Mouse (Mus musculus): ENCODE data around the gene Rab12. TPM values are rescaled to one million over a fixed set of nuclear protein-coding genes. Genes with fewer than 3 reads are reported as not detected.
"Not testable (repeated sequence)": the region's sequence is repeated elsewhere in the genome, so short reads cannot be mapped to it uniquely, and the experiment has no call there.

Gene Rab12
- polyA plus RNA-seq, 1 experiment from 2014 or later: 10.9 TPM

- no peaks in the 10 kb centered on the region for H3K9me3 ChIP-seq (replicated peaks; ENCODE audit: control insufficient read depth, low read length)
- no peak overlapping the region for H3K4me2 ChIP-seq (ENCODE audit: low read depth, low read length)
- WGBS: 54% methylated on average over 5 of the region's 5 CpGs
- no peaks in the 10 kb centered on the region for H3K36me3 ChIP-seq (ENCODE audit: control insufficient read depth, insufficient read depth, low read length)
- no peak overlapping the region for H3K9ac ChIP-seq (ENCODE audit: low read length)
- no peak overlapping the region for H3K4me3 ChIP-seq (replicated peaks; ENCODE audit: low read length)
- no peak for ATAC-seq (ENCODE audit: insufficient read depth, low FRiP score)
- no peaks in the 10 kb centered on the region for H3K27me3 ChIP-seq (ENCODE audit: control insufficient read depth, insufficient read depth, low read length)
- H3K27ac ChIP-seq (ENCODE audit: low read length): no peak overlapping the region
- peaks cover 5% of the 10 kb centered on the region for H3K4me1 ChIP-seq (ENCODE audit: control insufficient read depth, insufficient read depth, low read length)
These were observed 3.9 kb upstream of the Rab12 start for GRCm38 (mm10) chr17:66523396-66523795.

GRCm38 (mm10) chr17:66522631-66523030 lies 3.1 kb upstream of the Rab12 start:
- H3K36me3 ChIP-seq (ENCODE audit: control insufficient read depth, insufficient read depth, low read length); H3K9me3 ChIP-seq (replicated peaks; ENCODE audit: control insufficient read depth, low read length); H3K27ac ChIP-seq (ENCODE audit: low read length); H3K4me3 ChIP-seq (replicated peaks; ENCODE audit: low read length); H3K9ac ChIP-seq (ENCODE audit: low read length); ATAC-seq (ENCODE audit: insufficient read depth, low FRiP score); H3K4me2 ChIP-seq (ENCODE audit: low read depth, low read length); H3K27me3 ChIP-seq (ENCODE audit: control insufficient read depth, insufficient read depth, low read length): not testable (repeated sequence)
- H3K4me1 ChIP-seq (ENCODE audit: control insufficient read depth, insufficient read depth, low read length): peaks cover 10% of the 10 kb centered on the region
- WGBS: 86% methylated on average over 1 of the region's 1 CpGs

- WGBS: under 1% methylated on average over 57 of the region's 57 CpGs
- peak overlapping the region; percentile 98 for H3K9ac ChIP-seq (ENCODE audit: low read length)
- H3K27me3 ChIP-seq (ENCODE audit: control insufficient read depth, insufficient read depth, low read length): no peaks in the 10 kb centered on the region
- peaks cover 19% of the 10 kb centered on the region for H3K4me1 ChIP-seq (ENCODE audit: control insufficient read depth, insufficient read depth, low read length)
- no peaks in the 10 kb centered on the region for H3K9me3 ChIP-seq (replicated peaks; ENCODE audit: control insufficient read depth, low read length)
- no peaks in the 10 kb centered on the region for H3K36me3 ChIP-seq (ENCODE audit: control insufficient read depth, insufficient read depth, low read length)
- peak overlapping the region; percentile 97 for H3K4me3 ChIP-seq (replicated peaks; ENCODE audit: low read length)
- no peak overlapping the region for H3K27ac ChIP-seq (ENCODE audit: low read length)
- peak; percentile 45 for ATAC-seq (ENCODE audit: insufficient read depth, low FRiP score)
- H3K4me2 ChIP-seq (ENCODE audit: low read depth, low read length): peak overlapping the region; percentile 75
These were observed 514 bp downstream of the Rab12 start for GRCm38 (mm10) chr17:66518877-66519553.

GRCm38 (mm10) chr17:66516953-66517352 lies 2.6 kb downstream of the Rab12 start:
- Histone ChIP-seq H3K27me3 (ENCODE audit: control insufficient read depth, insufficient read depth, low read length) (no peaks in the 10 kb centered on the region), H3K4me1 (ENCODE audit: control insufficient read depth, insufficient read depth, low read length) (peaks cover 19% of the 10 kb centered on the region), H3K36me3 (ENCODE audit: control insufficient read depth, insufficient read depth, low read length) (no peaks in the 10 kb centered on the region), H3K9ac (ENCODE audit: low read length) (no peak overlapping the region), H3K4me2 (ENCODE audit: low read depth, low read length) (no peak overlapping the region), H3K9me3 (replicated peaks; ENCODE audit: control insufficient read depth, low read length) (no peaks in the 10 kb centered on the region), H3K4me3 (replicated peaks; ENCODE audit: low read length) (no peak overlapping the region), H3K27ac (ENCODE audit: low read length) (no peak overlapping the region)
- 87% methylated on average over 4 of the region's 4 CpGs for WGBS
- ATAC-seq (ENCODE audit: insufficient read depth, low FRiP score): no peak

GRCm38 (mm10) chr17:66514288-66514995 lies 5.1 kb downstream of the Rab12 start:
- no peak for ATAC-seq (ENCODE audit: insufficient read depth, low FRiP score)
- H3K4me2 ChIP-seq (ENCODE audit: low read depth, low read length): no peak overlapping the region
- no peak overlapping the region for H3K9ac ChIP-seq (ENCODE audit: low read length)
- H3K27ac ChIP-seq (ENCODE audit: low read length): no peak overlapping the region
- no peaks in the 10 kb centered on the region for H3K36me3 ChIP-seq (ENCODE audit: control insufficient read depth, insufficient read depth, low read length)
- no peaks in the 10 kb centered on the region for H3K27me3 ChIP-seq (ENCODE audit: control insufficient read depth, insufficient read depth, low read length)
- H3K4me1 ChIP-seq (ENCODE audit: control insufficient read depth, insufficient read depth, low read length): peaks cover 29% of the 10 kb centered on the region
- 86% methylated on average over 10 of the region's 10 CpGs for WGBS
- no peaks in the 10 kb centered on the region for H3K9me3 ChIP-seq (replicated peaks; ENCODE audit: control insufficient read depth, low read length)
- H3K4me3 ChIP-seq (replicated peaks; ENCODE audit: low read length): no peak overlapping the region

GRCm38 (mm10) chr17:66512202-66512956 lies 7.2 kb downstream of the Rab12 start:
- Histone ChIP-seq H3K9ac (ENCODE audit: low read length) (no peak overlapping the region), H3K4me1 (ENCODE audit: control insufficient read depth, insufficient read depth, low read length) (peaks cover 19% of the 10 kb centered on the region), H3K27me3 (ENCODE audit: control insufficient read depth, insufficient read depth, low read length) (no peaks in the 10 kb centered on the region), H3K9me3 (replicated peaks; ENCODE audit: control insufficient read depth, low read length) (no peaks in the 10 kb centered on the region), H3K36me3 (ENCODE audit: control insufficient read depth, insufficient read depth, low read length) (no peaks in the 10 kb centered on the region), H3K4me2 (ENCODE audit: low read depth, low read length) (no peak overlapping the region), H3K4me3 (replicated peaks; ENCODE audit: low read length) (no peak overlapping the region), H3K27ac (ENCODE audit: low read length) (no peak overlapping the region)
- no peak for ATAC-seq (ENCODE audit: insufficient read depth, low FRiP score)
- WGBS: 66% methylated on average over 15 of the region's 15 CpGs

GRCm38 (mm10) chr17:66510221-66510683 lies 9.3 kb downstream of the Rab12 start:
- peak; percentile 86 for ATAC-seq (ENCODE audit: insufficient read depth, low FRiP score)
- Histone ChIP-seq H3K4me1 (ENCODE audit: control insufficient read depth, insufficient read depth, low read length) (peaks cover 17% of the 10 kb centered on the region), H3K36me3 (ENCODE audit: control insufficient read depth, insufficient read depth, low read length) (no peaks in the 10 kb centered on the region), H3K4me2 (ENCODE audit: low read depth, low read length) (0 out of 2 replicates have a peak overlapping the region, but pooled peaks have one; percentile 13), H3K27ac (ENCODE audit: low read length) (peak overlapping the region; percentile 27; the same call in 1 of the 2 replicates), H3K9ac (ENCODE audit: low read length) (no peak overlapping the region), H3K9me3 (replicated peaks; ENCODE audit: control insufficient read depth, low read length) (no peaks in the 10 kb centered on the region), H3K4me3 (replicated peaks; ENCODE audit: low read length) (no peak overlapping the region), H3K27me3 (ENCODE audit: control insufficient read depth, insufficient read depth, low read length) (no peaks in the 10 kb centered on the region)
- WGBS: 22% methylated on average over 10 of the region's 10 CpGs

DNA sequence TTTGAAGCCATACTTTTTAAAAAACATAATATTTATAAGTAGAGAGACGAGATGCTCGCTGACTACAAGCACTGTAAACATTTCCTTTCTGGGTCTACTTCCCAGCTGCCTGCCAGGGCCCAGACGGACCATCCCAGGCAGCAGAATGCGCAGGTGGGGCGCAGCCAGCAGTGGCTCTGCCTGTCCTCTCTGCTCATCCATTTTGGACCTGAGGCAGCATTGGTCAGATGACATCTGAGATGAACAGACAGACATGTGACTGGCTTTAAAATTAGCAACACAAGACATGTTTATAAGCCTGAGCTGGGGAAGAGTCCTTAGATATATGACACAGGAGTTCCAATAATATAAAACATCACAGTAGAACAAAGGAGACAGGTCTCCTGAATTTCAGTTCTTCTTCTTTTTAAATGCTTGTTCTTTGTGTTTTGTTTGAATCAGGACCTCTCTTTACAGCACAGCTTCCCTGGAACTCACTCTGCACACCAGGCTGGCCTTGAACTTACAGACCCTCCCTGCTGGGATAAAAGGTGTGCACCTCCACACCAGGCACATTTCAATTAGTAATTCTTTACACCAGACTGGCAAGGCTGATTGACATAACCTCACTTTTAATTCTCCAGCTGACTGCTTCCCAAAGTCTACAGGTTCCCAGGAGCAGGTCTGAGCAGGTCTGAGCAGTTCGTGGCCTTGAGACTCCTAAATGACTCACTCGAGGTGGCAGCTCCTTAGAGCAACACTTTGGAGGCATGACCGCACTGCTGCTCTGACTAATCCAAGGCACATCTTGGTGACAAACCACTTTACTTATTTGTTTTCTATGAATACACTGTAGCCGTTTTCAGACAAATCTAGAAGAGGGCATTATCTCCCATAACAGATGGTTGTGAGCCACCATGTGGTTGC lies 12.2 kb downstream of the Rab12 start:
- H3K4me1 ChIP-seq (ENCODE audit: control insufficient read depth, insufficient read depth, low read length): peaks cover 20% of the 10 kb centered on the region
- H3K27me3 ChIP-seq (ENCODE audit: control insufficient read depth, insufficient read depth, low read length): no peaks in the 10 kb centered on the region
- WGBS: 72% methylated on average over 9 of the region's 9 CpGs
- no peak overlapping the region for H3K4me2 ChIP-seq (ENCODE audit: low read depth, low read length)
- H3K36me3 ChIP-seq (ENCODE audit: control insufficient read depth, insufficient read depth, low read length): peaks cover 4% of the 10 kb centered on the region; the same call in 1 of the 2 replicates
- H3K9ac ChIP-seq (ENCODE audit: low read length): no peak overlapping the region
- peak overlapping the region; percentile 38; the same call in 1 of the 2 replicates for H3K27ac ChIP-seq (ENCODE audit: low read length)
- peak; percentile 32; the same call in 1 of the 2 replicates for ATAC-seq (ENCODE audit: insufficient read depth, low FRiP score)
- H3K4me3 ChIP-seq (replicated peaks; ENCODE audit: low read length): no peak overlapping the region
- no peaks in the 10 kb centered on the region for H3K9me3 ChIP-seq (replicated peaks; ENCODE audit: control insufficient read depth, low read length)

All from stomach, embryonic 16.5 days (tissue).